In genomic region chr15:60309909-60310308, GRCm38 (mm10) we compare ENCODE assay signal across 12 mouse cellular contexts.
DNase-seq lines count a peak whose midpoint lies in the region; ATAC-seq lines count a peak whose summit lies in the region.
"Had no signal": no experiment of that assay in that cellular context is flagged by ENCODE, and none has a peak within 500 bp of the region (broad histone marks: within the 10 kb centered on the region; RNA-seq: fewer than 3 reads in every experiment).

No protein-coding gene starts in this region.

- H3K27ac ChIP-seq in forebrain, embryonic 10.5 days, result peak overlapping the region; percentile 9; the same call in 1 of the 2 replicates
- no peak overlapping the region for H3K27ac ChIP-seq in forebrain, embryonic 12.5 days

- H3K4me2 ChIP-seq in forebrain, embryonic 12.5 days, result no peak overlapping the region

- no peak overlapping the region for H3K4me3 ChIP-seq in forebrain, embryonic 10.5 days
- no peak overlapping the region for H3K4me3 ChIP-seq in forebrain, embryonic 12.5 days (replicated peaks)

- 82% methylated on average over 3 of the region's 3 CpGs for WGBS in forebrain, embryonic 10.5 days
- WGBS in forebrain, embryonic 12.5 days, result 76% methylated on average over 3 of the region's 3 CpGs

- H3K4me1 ChIP-seq in forebrain, embryonic 10.5 days, result peaks cover 27% of the 10 kb centered on the region
- peaks cover 10% of the 10 kb centered on the region; the same call in 1 of the 2 replicates for H3K4me1 ChIP-seq in forebrain, embryonic 12.5 days

- ATAC-seq in forebrain, embryonic 12.5 days (ENCODE audit: low FRiP score), result no peak
- peak; percentile 81 for ATAC-seq in frontal cortex, adult (ENCODE audit: low TSS enrichment)
- ATAC-seq in erythroid progenitor cell, adult 5-6 weeks (replicated peaks; ENCODE audit: low FRiP score, poor library complexity, severe bottlenecking), result no peak

- no peaks in the 10 kb centered on the region for H3K9me3 ChIP-seq in forebrain, embryonic 10.5 days
- H3K9me3 ChIP-seq in forebrain, embryonic 12.5 days, result no peaks in the 10 kb centered on the region

- no peak overlapping the region for H3K9ac ChIP-seq in forebrain, embryonic 12.5 days

- 0 out of 2 replicates have a peak, but pooled peaks cover 9% of the 10 kb centered on the region for H3K27me3 ChIP-seq in forebrain, embryonic 10.5 days (ENCODE audit: poor library complexity, severe bottlenecking)
- no peaks in the 10 kb centered on the region for H3K27me3 ChIP-seq in forebrain, embryonic 12.5 days

- no peak for DNase-seq in forebrain, embryonic 10.5 days (ENCODE audit: extremely low spot score, low spot score)
- DNase-seq in layer of hippocampus, postnatal 14 days (ENCODE audit: low spot score in 2 of 2), result peak; percentile 62 to 85
- DNase-seq in right cerebral cortex, postnatal 10 days (ENCODE audit: low spot score in 2 of 2), result peak; percentile 62 to 72
- no peak for DNase-seq in spleen, postnatal 36 days (ENCODE audit: low spot score in 2 of 2)
- no peak for DNase-seq in adrenal gland, adult (ENCODE audit: inconsistent age in 2 of 2, low spot score in 1 of 2)
- DNase-seq: adrenal gland, postnatal 10 days; cerebellum, adult 9-11 months; heart, adult 18-20 months; kidney, postnatal 36 days had no signal

- no peaks in the 10 kb centered on the region for H3K36me3 ChIP-seq in forebrain, embryonic 10.5 days (replicated peaks)
- H3K36me3 ChIP-seq in forebrain, embryonic 12.5 days (replicated peaks), result no peaks in the 10 kb centered on the region

Comparison
In these comparisons a context has a peak if more than half of its experiments do, and no peak if none do; other contexts are left out.
1. DNase-seq: peak in layer of hippocampus, postnatal 14 days (2 of 2) and right cerebral cortex, postnatal 10 days (2 of 2); none in forebrain, embryonic 10.5 days (single experiment), spleen, postnatal 36 days (0 of 2) and adrenal gland, adult (0 of 2).